Mouse (Mus musculus) liver, adult 2 months (tissue): Measurements from ENCODE around the gene Spag16. TPM values are rescaled to one million over a fixed set of nuclear protein-coding genes. Genes with fewer than 3 reads are reported as not detected.

Experiments
- DNase-seq: peaks from one replicate; pipeline ENCODE4 v3.0.0-alpha.2; 2011; ENCODE audit warnings: low read depth, low spot score; ENCODE audit errors: extremely low read depth
- H3K27ac ChIP-seq: fragments of 200-500 bp; replicated peaks from 2 replicates; pipeline ENCODE4 v1.5.1; 2012; ENCODE audit warnings: low read depth, mild to moderate bottlenecking, control low read depth, inconsistent platforms, low read length; ENCODE audit not compliant: insufficient read depth
- H3K27me3 ChIP-seq: fragments of 200-500 bp; 2 replicates; pipeline ENCODE4 v1.6.1; 2012; ENCODE audit warnings: mild to moderate bottlenecking, moderate library complexity, low read length, inconsistent platforms; ENCODE audit not compliant: control insufficient read depth, insufficient read depth
- H3K36me3 ChIP-seq: fragments of 200-500 bp; 2 replicates; pipeline ENCODE4 v1.6.1; 2012; ENCODE audit warnings: low read length, inconsistent platforms; ENCODE audit not compliant: control insufficient read depth, insufficient read depth
- H3K4me1 ChIP-seq: fragments of 200-500 bp; 2 replicates; pipeline ENCODE4 v1.6.1; 2011; ENCODE audit warnings: low read length; ENCODE audit not compliant: control insufficient read depth, insufficient read depth
- H3K4me3 ChIP-seq: fragments of 200-500 bp; 2 replicates; pipeline ENCODE4 v1.5.1; 2011; ENCODE audit warnings: low read depth, mild to moderate bottlenecking, control low read depth, low read length, moderate library complexity; ENCODE audit not compliant: insufficient read depth
- H3K79me2 ChIP-seq: fragments of 200-500 bp; 2 replicates; pipeline ENCODE4 v1.6.1; 2012; ENCODE audit warnings: inconsistent platforms, mild to moderate bottlenecking, low read length, moderate library complexity; ENCODE audit not compliant: control insufficient read depth, insufficient read depth
- H3K9ac ChIP-seq: fragments of 200-500 bp; 2 replicates; pipeline ENCODE4 v1.6.1; 2012; ENCODE audit warnings: low read depth, mild to moderate bottlenecking, control low read depth, inconsistent platforms, low read length
- CTCF ChIP-seq: fragments of 200-500 bp; IDR thresholded peaks from 2 replicates; pipeline ENCODE4 v1.5.1; 2011; ENCODE audit warnings: low read depth, low read length, control low read depth
- POLR2A ChIP-seq: fragments of 200-500 bp; IDR thresholded peaks from 2 replicates; pipeline ENCODE4 v1.6.1; 2011; ENCODE audit warnings: low read length, control low read depth; ENCODE audit not compliant: insufficient read depth; ENCODE audit errors: extremely low read depth
- WGBS: fragments of 180-500 bp; shearing (Covaris S2); methylation state at CpG from one replicate; pipeline ENCODE4 v1.1.7; 2018; 5-methylcytosine and 5-hydroxymethylcytosine counted together
- polyA plus RNA-seq: library from polyadenylated mRNA; depleted of rRNA; stranded (reverse); fragments of >200 nt; gene quantifications from 2 replicates; pipeline ENCODE4 v1.2.3, GENCODE M21; 2012
- total RNA-seq: library from RNA; depleted of rRNA; stranded (reverse); fragments of >200 nt; gene quantifications from 2 replicates; pipeline ENCODE4 v1.2.3, GENCODE M21; 2014

Gene Spag16
- total and polyA plus RNA-seq, 2 experiments = not detected

GRCm38 (mm10) chr1:70265920-70266505, 439.2 kb downstream of the Spag16 start:
- TF ChIP-seq CTCF = no peak
- no peak overlapping the region for H3K27ac ChIP-seq
- no peak for DNase-seq

GRCm38 (mm10) chr1:70270139-70270538, 443.4 kb downstream of the Spag16 start:
- Histone ChIP-seq H3K79me2 (no peaks in the 10 kb centered on the region), H3K4me3 (no peak overlapping the region), H3K27me3 (0 out of 2 replicates have a peak, but pooled peaks cover 3% of the 10 kb centered on the region), H3K27ac (no peak overlapping the region), H3K36me3 (no peaks in the 10 kb centered on the region), H3K9ac (no peak overlapping the region), H3K4me1 (no peaks in the 10 kb centered on the region)
- 14% methylated on average over 8 of the region's 8 CpGs for WGBS
- peak; percentile 12 for DNase-seq
- no peak for TF ChIP-seq CTCF
- no peak for TF ChIP-seq POLR2A

More at GRCm38 (mm10) chr1:70265920-70266505, 439.2 kb downstream of the Spag16 start:
- 89% methylated on average over 5 of the region's 5 CpGs for WGBS
- no peak overlapping the region for H3K9ac ChIP-seq
- no peaks in the 10 kb centered on the region for H3K36me3 ChIP-seq
- no peaks in the 10 kb centered on the region for H3K79me2 ChIP-seq
- H3K27me3 ChIP-seq = 0 out of 2 replicates have a peak, but pooled peaks cover 3% of the 10 kb centered on the region
- H3K4me3 ChIP-seq = no peak overlapping the region
- H3K4me1 ChIP-seq = no peaks in the 10 kb centered on the region

- TF ChIP-seq POLR2A = no peak
- no peak for TF ChIP-seq CTCF
- 85% methylated on average over 2 of the region's 2 CpGs for WGBS
Observed at GRCm38 (mm10) chr1:70272753-70273152, 446.0 kb downstream of the Spag16 start.

GRCm38 (mm10) chr1:70279296-70279695, 452.5 kb downstream of the Spag16 start:
- Histone ChIP-seq H3K79me2 (no peaks in the 10 kb centered on the region), H3K4me3 (no peak overlapping the region), H3K36me3 (no peaks in the 10 kb centered on the region), H3K27ac (no peak overlapping the region), H3K4me1 (0 out of 2 replicates have a peak, but pooled peaks cover 4% of the 10 kb centered on the region), H3K27me3 (no peaks in the 10 kb centered on the region), H3K9ac (no peak overlapping the region)
- no peak for DNase-seq
- TF ChIP-seq POLR2A (no peak), CTCF (no peak)
- 67% methylated on average over 2 of the region's 2 CpGs for WGBS

More at GRCm38 (mm10) chr1:70272753-70273152, 446.0 kb downstream of the Spag16 start:
- no peak for DNase-seq
- 0 out of 2 replicates have a peak, but pooled peaks cover 3% of the 10 kb centered on the region for H3K27me3 ChIP-seq
- H3K4me3 ChIP-seq = no peak overlapping the region
- H3K79me2 ChIP-seq = no peaks in the 10 kb centered on the region
- H3K27ac ChIP-seq = no peak overlapping the region
- no peaks in the 10 kb centered on the region for H3K36me3 ChIP-seq
- no peak overlapping the region for H3K9ac ChIP-seq
- no peaks in the 10 kb centered on the region for H3K4me1 ChIP-seq

GRCm38 (mm10) chr1:70283388-70283787, 456.6 kb downstream of the Spag16 start:
- H3K27ac ChIP-seq = no peak overlapping the region
- DNase-seq = no peak
- H3K9ac ChIP-seq = no peak overlapping the region
- H3K27me3 ChIP-seq = no peaks in the 10 kb centered on the region
- H3K36me3 ChIP-seq = no peaks in the 10 kb centered on the region
- H3K4me1 ChIP-seq = 0 out of 2 replicates have a peak, but pooled peaks cover 4% of the 10 kb centered on the region
- H3K79me2 ChIP-seq = no peaks in the 10 kb centered on the region
- WGBS = 93% methylated on average over 1 of the region's 1 CpGs
- no peak for TF ChIP-seq CTCF
- TF ChIP-seq POLR2A = no peak
- H3K4me3 ChIP-seq = no peak overlapping the region

- Histone ChIP-seq H3K79me2 (no peaks in the 10 kb centered on the region), H3K4me3 (no peak overlapping the region)
- DNase-seq = no peak
Observed at GRCm38 (mm10) chr1:70284140-70284539, 457.4 kb downstream of the Spag16 start.

More at GRCm38 (mm10) chr1:70284140-70284539, 457.4 kb downstream of the Spag16 start:
- H3K36me3 ChIP-seq = no peaks in the 10 kb centered on the region
- 0 out of 2 replicates have a peak, but pooled peaks cover 4% of the 10 kb centered on the region for H3K4me1 ChIP-seq
- TF ChIP-seq POLR2A (no peak), CTCF (no peak)
- H3K27ac ChIP-seq = no peak overlapping the region
- H3K27me3 ChIP-seq = no peaks in the 10 kb centered on the region
- H3K9ac ChIP-seq = no peak overlapping the region
- 35% methylated on average over 1 of the region's 1 CpGs for WGBS
